Mouse (Mus musculus): ENCODE measurements around the gene Gxylt1. TPM values are rescaled to one million over a fixed set of nuclear protein-coding genes. Genes with fewer than 3 reads are reported as not detected.

Gene Gxylt1
- polyA plus RNA-seq, 1 experiment from 2014 or later, result 5.8 TPM

DNA sequence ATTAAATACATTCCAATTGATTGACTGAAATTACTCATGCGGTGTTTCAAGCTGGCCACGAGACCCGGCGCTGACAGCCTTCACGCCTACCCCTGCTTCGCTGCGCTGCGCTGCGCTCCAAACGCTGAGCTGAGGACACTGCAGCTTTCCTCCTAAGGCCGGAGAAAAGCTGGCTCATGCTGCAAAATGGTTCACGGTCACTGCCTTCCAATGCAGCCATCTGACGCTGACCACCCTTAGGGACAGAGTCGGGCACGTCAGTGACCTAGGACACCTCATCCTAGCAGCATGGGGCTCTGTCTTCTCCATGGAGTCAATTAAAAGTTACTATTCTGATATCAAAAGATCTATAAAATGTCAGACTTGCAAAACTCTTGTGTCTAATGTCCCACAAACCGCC lies 8.6 kb downstream of the Gxylt1 start:
- Histone ChIP-seq H3K27me3 (ENCODE audit: control insufficient read depth, insufficient read depth, low read length) (no peaks in the 10 kb centered on the region), H3K9me3 (ENCODE audit: control insufficient read depth, low read length) (no peaks in the 10 kb centered on the region), H3K9ac (replicated peaks; ENCODE audit: low read depth, low read length) (no peak overlapping the region), H3K4me2 (ENCODE audit: low read depth, low read length) (no peak overlapping the region), H3K4me3 (ENCODE audit: low read depth, low read length) (no peak overlapping the region), H3K36me3 (ENCODE audit: control insufficient read depth, insufficient read depth, low read length) (no peaks in the 10 kb centered on the region), H3K27ac (ENCODE audit: low read depth, low read length) (no peak overlapping the region), H3K4me1 (ENCODE audit: control insufficient read depth, insufficient read depth, low read length) (no peaks in the 10 kb centered on the region)
- no peak for ATAC-seq (ENCODE audit: low read depth)
- 66% methylated on average over 16 of the region's 16 CpGs for WGBS

- H3K27me3 ChIP-seq (ENCODE audit: control insufficient read depth, insufficient read depth, low read length), result no peaks in the 10 kb centered on the region
- 45% methylated on average over 2 of the region's 2 CpGs for WGBS
- H3K4me2 ChIP-seq (ENCODE audit: low read depth, low read length), result no peak overlapping the region
These were observed 9.3 kb downstream of the Gxylt1 start for GRCm38 (mm10) chr15:93265728-93266127.

GRCm38 (mm10) chr15:93265231-93265630 lies 9.7 kb downstream of the Gxylt1 start:
- 86% methylated on average over 3 of the region's 3 CpGs for WGBS
- Histone ChIP-seq H3K4me2 (ENCODE audit: low read depth, low read length) (no peak overlapping the region), H3K9ac (replicated peaks; ENCODE audit: low read depth, low read length) (no peak overlapping the region), H3K27me3 (ENCODE audit: control insufficient read depth, insufficient read depth, low read length) (no peaks in the 10 kb centered on the region), H3K27ac (ENCODE audit: low read depth, low read length) (no peak overlapping the region), H3K4me1 (ENCODE audit: control insufficient read depth, insufficient read depth, low read length) (no peaks in the 10 kb centered on the region), H3K4me3 (ENCODE audit: low read depth, low read length) (no peak overlapping the region), H3K9me3 (ENCODE audit: control insufficient read depth, low read length) (no peaks in the 10 kb centered on the region), H3K36me3 (ENCODE audit: control insufficient read depth, insufficient read depth, low read length) (no peaks in the 10 kb centered on the region)
- ATAC-seq (ENCODE audit: low read depth), result no peak

More at GRCm38 (mm10) chr15:93265728-93266127, 9.3 kb downstream of the Gxylt1 start:
- Histone ChIP-seq H3K27ac (ENCODE audit: low read depth, low read length) (no peak overlapping the region), H3K9me3 (ENCODE audit: control insufficient read depth, low read length) (no peaks in the 10 kb centered on the region), H3K4me1 (ENCODE audit: control insufficient read depth, insufficient read depth, low read length) (no peaks in the 10 kb centered on the region), H3K9ac (replicated peaks; ENCODE audit: low read depth, low read length) (no peak overlapping the region), H3K36me3 (ENCODE audit: control insufficient read depth, insufficient read depth, low read length) (no peaks in the 10 kb centered on the region), H3K4me3 (ENCODE audit: low read depth, low read length) (no peak overlapping the region)
- no peak for ATAC-seq (ENCODE audit: low read depth)

DNA sequence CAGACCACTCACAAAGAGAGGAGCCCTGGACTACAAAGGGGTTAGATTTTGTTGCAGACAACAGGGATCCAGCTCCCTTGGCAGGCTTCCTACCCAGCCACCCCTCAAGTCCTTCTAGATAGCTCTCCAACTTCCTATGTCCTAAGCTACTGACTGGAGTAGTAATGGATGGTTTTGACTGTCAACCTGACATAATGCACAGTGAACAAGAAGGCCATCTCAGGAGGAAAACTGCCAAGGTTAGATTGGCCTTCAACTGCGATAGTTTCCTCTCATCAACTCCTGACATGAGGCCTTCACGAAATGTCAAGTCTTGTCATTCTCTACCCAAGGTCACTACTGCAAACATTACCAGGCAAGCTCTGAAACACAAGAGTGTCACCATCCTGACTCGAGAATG lies 10.8 kb downstream of the Gxylt1 start:
- no peaks in the 10 kb centered on the region for H3K27me3 ChIP-seq (ENCODE audit: control insufficient read depth, insufficient read depth, low read length)
- H3K4me1 ChIP-seq (ENCODE audit: control insufficient read depth, insufficient read depth, low read length), result no peaks in the 10 kb centered on the region
- H3K4me2 ChIP-seq (ENCODE audit: low read depth, low read length), result no peak overlapping the region
- H3K36me3 ChIP-seq (ENCODE audit: control insufficient read depth, insufficient read depth, low read length), result no peaks in the 10 kb centered on the region
- H3K27ac ChIP-seq (ENCODE audit: low read depth, low read length), result no peak overlapping the region
- H3K9ac ChIP-seq (replicated peaks; ENCODE audit: low read depth, low read length), result no peak overlapping the region
- H3K9me3 ChIP-seq (ENCODE audit: control insufficient read depth, low read length), result no peaks in the 10 kb centered on the region
- ATAC-seq (ENCODE audit: low read depth), result no peak
- H3K4me3 ChIP-seq (ENCODE audit: low read depth, low read length), result no peak overlapping the region
- WGBS, result 87% methylated on average over 3 of the region's 3 CpGs

DNA sequence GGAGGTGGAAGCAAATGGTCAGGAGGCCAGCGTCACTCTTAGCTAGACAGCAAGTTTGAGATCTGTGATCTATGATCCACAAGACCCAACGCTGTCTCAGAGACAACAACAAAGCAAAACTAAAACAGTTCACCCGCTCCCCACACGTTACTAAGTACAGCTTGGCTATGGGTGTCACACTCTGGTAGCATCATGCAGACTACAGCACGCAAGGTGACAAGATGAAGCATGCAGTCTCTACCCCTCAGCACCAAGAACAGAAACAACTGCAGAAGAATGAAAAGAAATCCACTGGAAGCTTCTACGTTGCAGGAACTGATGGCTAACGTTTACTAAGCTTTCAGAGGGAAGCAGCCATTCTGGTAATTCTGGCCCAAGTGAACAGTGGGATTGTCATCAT lies 11.4 kb downstream of the Gxylt1 start:
- no peak overlapping the region for H3K4me3 ChIP-seq (ENCODE audit: low read depth, low read length)
- H3K4me1 ChIP-seq (ENCODE audit: control insufficient read depth, insufficient read depth, low read length), result no peaks in the 10 kb centered on the region
- WGBS, result 87% methylated on average over 7 of the region's 7 CpGs
- no peak overlapping the region for H3K9ac ChIP-seq (replicated peaks; ENCODE audit: low read depth, low read length)
- no peaks in the 10 kb centered on the region for H3K27me3 ChIP-seq (ENCODE audit: control insufficient read depth, insufficient read depth, low read length)
- ATAC-seq (ENCODE audit: low read depth), result no peak
- H3K36me3 ChIP-seq (ENCODE audit: control insufficient read depth, insufficient read depth, low read length), result 0 out of 2 replicates have a peak, but pooled peaks cover 5% of the 10 kb centered on the region
- H3K27ac ChIP-seq (ENCODE audit: low read depth, low read length), result no peak overlapping the region
- H3K4me2 ChIP-seq (ENCODE audit: low read depth, low read length), result no peak overlapping the region
- no peaks in the 10 kb centered on the region for H3K9me3 ChIP-seq (ENCODE audit: control insufficient read depth, low read length)

DNA sequence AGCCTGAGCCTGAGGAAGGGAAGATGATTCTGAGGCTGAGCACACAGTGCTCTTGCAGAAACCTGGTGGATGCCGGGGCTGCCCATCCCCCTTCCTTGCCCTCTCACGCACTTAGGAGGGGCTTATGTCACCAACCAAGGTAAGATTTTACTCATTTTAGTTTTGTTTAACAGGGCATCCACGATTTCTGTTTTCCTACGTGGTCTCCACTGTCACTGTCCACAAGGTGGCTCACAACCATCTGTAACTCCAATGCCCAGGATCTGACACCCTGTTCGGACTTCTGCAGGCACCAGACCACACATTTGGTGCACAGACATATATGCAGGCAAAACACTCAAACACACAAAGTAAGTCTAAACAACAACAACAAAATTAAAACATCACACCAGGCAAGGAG lies 12.2 kb downstream of the Gxylt1 start:
- no peak overlapping the region for H3K9ac ChIP-seq (replicated peaks; ENCODE audit: low read depth, low read length)
- H3K36me3 ChIP-seq (ENCODE audit: control insufficient read depth, insufficient read depth, low read length), result peaks cover 7% of the 10 kb centered on the region; the same call in 1 of the 2 replicates
- no peak overlapping the region for H3K27ac ChIP-seq (ENCODE audit: low read depth, low read length)
- no peak overlapping the region for H3K4me3 ChIP-seq (ENCODE audit: low read depth, low read length)
- 70% methylated on average over 5 of the region's 5 CpGs for WGBS
- no peak overlapping the region for H3K4me2 ChIP-seq (ENCODE audit: low read depth, low read length)
- H3K9me3 ChIP-seq (ENCODE audit: control insufficient read depth, low read length), result no peaks in the 10 kb centered on the region
- H3K27me3 ChIP-seq (ENCODE audit: control insufficient read depth, insufficient read depth, low read length), result no peaks in the 10 kb centered on the region
- no peaks in the 10 kb centered on the region for H3K4me1 ChIP-seq (ENCODE audit: control insufficient read depth, insufficient read depth, low read length)
- ATAC-seq (ENCODE audit: low read depth), result no peak

DNA sequence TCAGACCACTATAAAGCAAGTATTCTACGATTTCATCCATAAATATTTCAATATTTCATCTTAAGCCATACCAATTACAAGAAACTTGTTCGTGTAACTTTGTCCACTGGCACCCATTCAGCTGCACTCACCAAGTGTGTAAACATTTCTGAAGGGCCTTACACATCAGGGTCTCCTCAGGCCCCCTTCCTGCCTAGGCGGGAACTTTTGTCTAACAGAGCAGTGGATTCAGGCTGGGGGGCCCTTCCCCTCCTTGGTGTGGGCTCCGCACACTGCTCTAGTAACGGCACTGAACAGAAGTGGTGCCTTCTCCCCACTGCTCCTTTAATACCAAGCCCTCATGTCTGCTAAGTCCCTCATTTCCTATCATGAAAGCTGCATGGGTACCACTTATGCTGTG lies 12.7 kb downstream of the Gxylt1 start:
- H3K9me3 ChIP-seq (ENCODE audit: control insufficient read depth, low read length), result no peaks in the 10 kb centered on the region
- no peaks in the 10 kb centered on the region for H3K4me1 ChIP-seq (ENCODE audit: control insufficient read depth, insufficient read depth, low read length)
- H3K9ac ChIP-seq (replicated peaks; ENCODE audit: low read depth, low read length), result no peak overlapping the region
- peaks cover 13% of the 10 kb centered on the region; the same call in 1 of the 2 replicates for H3K36me3 ChIP-seq (ENCODE audit: control insufficient read depth, insufficient read depth, low read length)
- H3K27ac ChIP-seq (ENCODE audit: low read depth, low read length), result no peak overlapping the region
- WGBS, result 88% methylated on average over 5 of the region's 5 CpGs
- no peaks in the 10 kb centered on the region for H3K27me3 ChIP-seq (ENCODE audit: control insufficient read depth, insufficient read depth, low read length)
- no peak overlapping the region for H3K4me2 ChIP-seq (ENCODE audit: low read depth, low read length)
- no peak overlapping the region for H3K4me3 ChIP-seq (ENCODE audit: low read depth, low read length)
- ATAC-seq (ENCODE audit: low read depth), result no peak

DNA sequence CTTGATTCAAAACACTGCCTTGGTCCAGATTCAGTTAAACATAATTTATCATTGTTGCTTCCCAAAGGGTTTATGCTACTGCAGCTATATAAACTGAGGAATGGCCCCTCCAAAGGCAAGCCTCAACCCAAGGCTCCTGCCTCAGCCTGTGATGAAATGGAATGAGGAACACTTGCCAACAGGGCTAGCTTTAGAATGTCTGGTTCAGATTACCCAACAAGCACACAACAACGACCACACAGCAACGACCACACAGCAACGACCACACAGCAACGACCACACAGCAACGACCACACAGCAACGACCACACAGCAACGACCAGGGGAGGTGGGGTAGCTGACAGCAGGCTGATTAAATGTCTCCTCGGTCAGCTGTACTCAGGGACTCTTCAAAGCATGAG lies 15.0 kb downstream of the Gxylt1 start:
- no peaks in the 10 kb centered on the region for H3K4me1 ChIP-seq (ENCODE audit: control insufficient read depth, insufficient read depth, low read length)
- H3K27ac ChIP-seq (ENCODE audit: low read depth, low read length), result no peak overlapping the region
- peaks cover 15% of the 10 kb centered on the region; the same call in 1 of the 2 replicates for H3K36me3 ChIP-seq (ENCODE audit: control insufficient read depth, insufficient read depth, low read length)
- H3K4me2 ChIP-seq (ENCODE audit: low read depth, low read length), result no peak overlapping the region
- no peak for ATAC-seq (ENCODE audit: low read depth)
- no peaks in the 10 kb centered on the region for H3K9me3 ChIP-seq (ENCODE audit: control insufficient read depth, low read length)
- H3K4me3 ChIP-seq (ENCODE audit: low read depth, low read length), result no peak overlapping the region
- no peaks in the 10 kb centered on the region for H3K27me3 ChIP-seq (ENCODE audit: control insufficient read depth, insufficient read depth, low read length)
- WGBS, result 68% methylated on average over 8 of the region's 8 CpGs
- no peak overlapping the region for H3K9ac ChIP-seq (replicated peaks; ENCODE audit: low read depth, low read length)

DNA sequence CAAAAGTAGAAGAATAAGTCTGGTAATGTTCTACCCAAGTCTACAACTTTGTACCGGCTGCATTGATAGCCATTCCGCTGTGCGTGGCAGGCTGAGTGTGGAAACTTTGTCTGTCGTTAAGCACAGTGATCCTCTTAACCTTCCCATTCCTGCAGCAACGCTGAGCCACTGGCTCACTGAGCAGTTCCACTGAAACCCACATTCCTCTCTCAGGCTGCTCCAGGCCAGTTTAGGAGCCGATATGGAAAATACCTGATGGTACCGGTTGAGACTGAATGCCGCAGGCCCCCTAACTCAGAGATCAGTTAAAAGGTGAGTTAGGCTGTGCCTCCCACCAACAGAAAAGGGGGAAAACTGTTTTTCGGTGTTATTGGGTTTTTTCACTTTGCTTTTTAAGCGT lies 19.7 kb downstream of the Gxylt1 start:
- peaks cover 18% of the 10 kb centered on the region; the same call in 1 of the 2 replicates for H3K36me3 ChIP-seq (ENCODE audit: control insufficient read depth, insufficient read depth, low read length)
- no peaks in the 10 kb centered on the region for H3K4me1 ChIP-seq (ENCODE audit: control insufficient read depth, insufficient read depth, low read length)
- WGBS, result 88% methylated on average over 10 of the region's 10 CpGs
- no peak overlapping the region for H3K9ac ChIP-seq (replicated peaks; ENCODE audit: low read depth, low read length)
- H3K4me2 ChIP-seq (ENCODE audit: low read depth, low read length), result no peak overlapping the region
- no peak overlapping the region for H3K4me3 ChIP-seq (ENCODE audit: low read depth, low read length)
- no peak overlapping the region for H3K27ac ChIP-seq (ENCODE audit: low read depth, low read length)
- H3K27me3 ChIP-seq (ENCODE audit: control insufficient read depth, insufficient read depth, low read length), result no peaks in the 10 kb centered on the region
- no peak for ATAC-seq (ENCODE audit: low read depth)
- no peaks in the 10 kb centered on the region for H3K9me3 ChIP-seq (ENCODE audit: control insufficient read depth, low read length)
